Mouse (Mus musculus): ENCODE data around the gene Tox3. TPM values are rescaled to one million over a fixed set of nuclear protein-coding genes. Genes with fewer than 3 reads are reported as not detected.

Tox3 gene
- 10 to 100 TPM in 1 of 2 experiments, 1 to 10 TPM in 1; 9.0 to 10.1 TPM for total RNA-seq (2021)
- long read RNA-seq, experiment 1, partial matches to known transcripts = 0 of 3 reads
- long read RNA-seq, experiment 1, other reads (novel, unspliced or antisense) = 1 of 3 reads
- long read RNA-seq, experiment 2, partial matches to known transcripts = 0 of 1 reads
- long read RNA-seq, experiment 2, other reads (novel, unspliced or antisense) = 1 of 1 reads

DNA sequence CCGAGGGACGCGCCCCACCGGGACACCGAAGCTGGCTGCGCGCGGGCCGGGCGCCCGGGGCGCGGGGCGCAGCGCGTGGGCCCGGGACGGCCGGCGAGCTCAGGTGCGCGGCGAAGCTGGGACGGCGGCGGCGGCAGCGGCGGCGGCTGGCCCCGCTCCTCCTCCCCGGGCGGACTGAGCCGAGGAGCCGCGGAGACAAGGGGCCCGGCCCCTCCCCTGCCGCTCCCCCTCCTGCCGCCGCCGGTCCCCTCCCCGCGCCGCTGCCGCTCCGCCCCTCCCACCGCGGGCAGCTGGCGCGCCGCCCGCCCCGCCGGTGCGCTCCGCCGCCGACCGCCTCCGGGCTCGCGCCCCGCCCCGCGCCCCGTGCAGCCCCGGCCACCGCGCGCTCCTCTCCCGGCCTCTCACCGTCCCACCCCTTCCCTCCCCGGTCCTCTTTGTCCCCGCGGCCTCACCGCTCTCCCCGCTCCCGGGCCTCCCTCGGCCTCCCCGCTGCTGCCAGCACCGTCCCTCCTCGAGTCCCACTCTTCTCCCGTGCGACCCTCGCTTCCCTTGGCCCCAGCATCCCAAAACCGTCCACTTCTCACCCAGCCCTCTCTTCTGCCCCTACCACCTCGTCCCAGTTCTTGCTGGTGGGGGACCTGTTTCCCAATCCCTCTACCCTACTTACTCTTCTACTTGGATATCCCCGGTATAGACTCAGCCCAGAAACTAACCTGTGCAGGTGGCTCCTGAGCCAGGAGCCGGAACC lies at the start of gene Tox3:
Tox3 (minus strand) TSS at position 166 of the 748 bp plus-strand sequence.
- DNase-seq (ENCODE audit: low spot score in 2 of 2) = no peak

GRCm38 (mm10) chr8:90392643-90393042 lies 44.5 kb upstream of the Tox3 start:
- peak in 1 of 2 experiments; percentile 23 for DNase-seq (ENCODE audit: low spot score in 2 of 2)

GRCm38 (mm10) chr8:90391483-90392074 lies 43.4 kb upstream of the Tox3 start:
- no peak for DNase-seq (ENCODE audit: low spot score in 2 of 2)

DNA sequence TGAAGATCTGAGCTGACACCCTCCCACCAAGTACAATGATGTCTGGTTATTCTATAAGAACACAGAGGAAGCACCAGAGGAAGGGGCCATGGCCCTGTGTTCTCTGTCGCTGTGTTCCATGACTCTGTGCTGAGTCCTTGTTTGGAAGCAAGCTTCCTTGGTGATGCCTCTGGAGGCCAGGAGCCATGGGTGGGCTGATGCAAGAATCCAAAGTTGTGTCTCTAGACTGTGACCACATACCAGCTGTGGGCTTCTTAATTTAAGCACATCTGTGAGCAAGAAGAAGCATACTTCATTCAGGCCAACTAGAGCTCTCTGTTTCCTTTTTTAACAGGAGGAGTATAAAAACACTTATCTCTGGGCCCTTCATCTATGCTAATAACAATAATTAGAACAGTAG lies 42.7 kb upstream of the Tox3 start:
- DNase-seq (ENCODE audit: low spot score in 2 of 2) = no peak

DNA sequence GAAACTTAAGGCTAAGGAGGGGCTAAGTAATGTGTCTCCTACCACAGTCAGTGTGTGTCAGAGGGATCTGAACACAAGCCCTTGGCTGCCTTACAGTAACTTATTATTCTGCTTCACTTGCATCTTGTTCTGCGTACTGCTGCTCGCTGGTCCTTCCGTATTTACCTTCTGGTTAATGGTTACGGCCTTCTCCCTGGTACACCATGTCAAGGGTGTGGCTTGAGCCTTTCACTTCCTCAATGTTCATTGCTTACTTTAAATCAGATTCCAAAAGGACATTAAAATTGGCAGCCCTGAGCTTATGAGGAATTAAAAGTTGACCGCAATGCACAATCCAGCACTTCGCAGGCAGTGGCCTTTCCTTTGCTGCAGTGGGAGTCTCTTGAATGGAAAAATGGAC lies 30.9 kb upstream of the Tox3 start:
- DNase-seq (ENCODE audit: low spot score in 2 of 2) = no peak

DNA sequence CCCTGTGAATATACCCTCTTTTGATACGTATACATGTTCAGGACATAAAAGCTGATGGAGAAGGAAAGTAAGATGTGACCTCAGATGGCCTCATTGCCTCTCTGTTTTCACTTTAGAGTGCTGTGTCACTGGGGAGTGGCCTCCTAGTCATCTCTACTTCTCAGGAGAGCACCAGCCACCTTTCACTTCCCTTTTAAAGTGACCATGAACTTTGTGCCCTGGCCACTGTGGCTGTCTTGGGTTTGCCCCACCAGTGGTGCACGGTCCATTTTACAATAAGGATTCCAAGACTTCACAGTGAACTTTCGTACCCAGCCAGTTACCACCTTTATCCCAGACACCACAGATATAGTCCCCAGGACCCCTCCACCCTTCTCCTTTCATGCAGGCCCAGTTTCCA lies 29.9 kb upstream of the Tox3 start:
- DNase-seq (ENCODE audit: low spot score in 2 of 2) = no peak

DNA sequence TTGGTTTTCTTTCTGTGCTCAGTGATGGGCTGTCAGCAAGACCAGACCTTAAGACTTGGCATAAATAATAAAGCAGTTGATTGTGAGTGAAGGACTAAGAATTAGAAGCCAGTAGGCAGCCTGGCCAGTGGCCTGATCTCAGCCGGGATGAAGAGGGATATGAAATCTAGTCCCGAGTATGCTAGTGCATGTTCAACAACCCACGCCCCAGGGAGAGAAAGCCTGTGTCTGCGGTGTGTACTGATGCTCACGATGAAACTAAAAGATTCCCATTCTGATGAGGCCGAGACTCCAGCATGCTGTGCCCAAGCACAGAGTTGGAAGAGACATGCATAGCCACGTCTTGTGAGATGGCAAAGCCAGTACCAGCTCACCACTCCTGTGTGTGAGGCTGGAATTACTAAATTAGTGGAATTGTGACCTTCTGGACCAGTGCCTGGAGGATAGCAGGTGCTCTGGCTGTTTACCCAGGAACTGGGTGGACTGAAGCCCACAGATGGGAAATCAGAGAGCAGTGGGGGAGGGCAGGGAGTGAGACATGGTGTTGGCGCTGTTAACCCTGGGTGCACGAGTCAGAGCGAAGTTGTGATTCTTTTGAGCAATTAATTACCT lies 23.6 kb upstream of the Tox3 start:
- DNase-seq (ENCODE audit: low spot score in 2 of 2) = peak in 1 of 2 experiments; percentile 52

DNA sequence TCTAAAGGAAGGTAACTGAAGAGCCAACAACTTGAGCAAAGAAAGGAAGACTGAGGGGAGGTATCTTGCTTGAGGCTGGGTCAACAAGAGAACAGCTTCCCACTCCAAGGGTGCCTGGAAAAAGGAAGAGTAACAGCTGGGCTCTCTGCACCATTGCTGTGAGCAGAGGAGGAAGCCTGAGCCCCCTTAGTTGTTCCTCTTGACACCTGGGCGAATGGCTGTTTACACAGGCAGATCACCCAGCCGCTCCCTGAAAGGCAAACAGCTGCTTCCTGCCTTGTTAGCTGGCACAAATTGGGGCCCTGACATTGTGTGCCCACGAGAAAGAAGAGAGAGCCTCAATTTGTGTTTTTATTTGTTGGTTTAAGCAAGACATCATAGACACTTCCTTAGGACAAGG lies 21.7 kb upstream of the Tox3 start:
- DNase-seq (ENCODE audit: low spot score in 2 of 2) = no peak

GRCm38 (mm10) chr8:90356729-90357128 lies 8.6 kb upstream of the Tox3 start:
- DNase-seq (ENCODE audit: low spot score in 2 of 2) = no peak

GRCm38 (mm10) chr8:90354782-90355181 lies 6.6 kb upstream of the Tox3 start:
- DNase-seq (ENCODE audit: low spot score in 2 of 2) = no peak

DNA sequence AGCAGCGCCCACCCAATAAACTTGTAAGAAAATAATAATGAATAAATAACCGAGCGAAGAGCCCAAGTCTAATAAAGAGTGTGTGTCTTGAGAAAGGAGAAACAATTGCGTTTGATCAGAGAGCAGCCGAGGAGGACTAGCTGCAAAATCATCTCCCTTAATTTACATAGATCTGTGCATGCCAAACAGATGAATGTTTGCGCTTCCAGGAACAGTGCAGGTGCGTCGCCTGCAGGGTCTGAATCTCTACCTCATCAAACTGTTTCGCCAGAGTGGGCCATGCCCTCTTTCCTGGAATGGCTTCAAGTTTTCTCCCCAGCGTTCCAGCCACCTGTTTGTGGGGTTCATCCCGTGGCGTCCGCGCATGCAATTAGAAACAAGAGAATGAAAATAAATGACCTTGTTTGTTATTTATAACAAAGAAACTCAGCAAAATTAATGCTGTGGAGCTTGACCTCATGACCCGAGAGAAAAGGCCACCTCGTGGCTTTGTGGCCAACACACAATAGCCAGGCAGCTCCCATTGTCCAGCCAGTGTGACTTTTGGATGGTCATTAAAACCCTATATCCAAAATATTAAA lies 5.9 kb upstream of the Tox3 start:
- no peak for DNase-seq (ENCODE audit: low spot score in 2 of 2)

- DNase-seq (ENCODE audit: low spot score in 2 of 2) = no peak
Measured at GRCm38 (mm10) chr8:90353499-90353898, 5.4 kb upstream of the Tox3 start.

- DNase-seq (ENCODE audit: low spot score in 2 of 2) = no peak
Measured at GRCm38 (mm10) chr8:90352991-90353390, 4.8 kb upstream of the Tox3 start.

DNA sequence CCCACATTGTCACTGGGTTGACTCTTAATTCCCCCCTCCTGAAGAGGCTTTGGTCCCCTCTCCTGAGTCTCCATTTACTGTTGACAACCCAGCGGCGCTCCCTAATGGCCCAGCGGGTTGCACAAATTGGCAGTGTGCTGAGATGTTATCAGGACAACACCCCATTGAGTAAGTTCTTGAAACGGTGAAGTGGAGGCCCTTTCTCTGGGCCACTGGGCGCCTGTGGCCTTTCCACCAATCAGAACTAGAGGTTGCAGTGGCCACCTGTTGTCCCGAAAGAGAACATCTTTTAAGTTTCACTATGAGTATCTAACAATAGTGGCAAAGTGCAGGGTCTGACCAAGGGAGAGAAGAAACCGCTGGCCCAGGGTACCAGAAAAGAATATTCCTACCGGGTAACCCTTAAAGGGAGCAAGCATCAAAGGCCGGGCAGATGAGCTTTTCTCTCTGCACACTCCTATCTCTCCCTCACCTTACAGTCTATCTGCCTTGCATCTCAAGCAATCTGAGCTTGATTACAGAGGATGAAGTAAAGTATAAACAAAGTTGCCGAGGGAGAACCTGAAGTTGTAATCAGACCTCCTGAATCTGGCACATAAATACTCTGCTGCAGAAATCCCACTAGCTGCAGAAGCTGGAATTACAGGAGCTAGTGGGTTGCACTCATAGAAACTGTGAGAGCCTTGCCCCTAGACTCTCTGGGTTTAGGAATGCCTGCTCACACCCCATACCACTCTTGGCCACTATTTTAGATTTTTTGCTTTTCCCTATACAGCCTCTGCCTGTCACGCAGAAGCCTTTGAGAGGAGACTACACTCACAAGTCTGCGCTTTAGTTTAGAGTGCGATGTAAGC lies 1.8 kb upstream of the Tox3 start:
- DNase-seq (ENCODE audit: low spot score in 2 of 2) = no peak

DNA sequence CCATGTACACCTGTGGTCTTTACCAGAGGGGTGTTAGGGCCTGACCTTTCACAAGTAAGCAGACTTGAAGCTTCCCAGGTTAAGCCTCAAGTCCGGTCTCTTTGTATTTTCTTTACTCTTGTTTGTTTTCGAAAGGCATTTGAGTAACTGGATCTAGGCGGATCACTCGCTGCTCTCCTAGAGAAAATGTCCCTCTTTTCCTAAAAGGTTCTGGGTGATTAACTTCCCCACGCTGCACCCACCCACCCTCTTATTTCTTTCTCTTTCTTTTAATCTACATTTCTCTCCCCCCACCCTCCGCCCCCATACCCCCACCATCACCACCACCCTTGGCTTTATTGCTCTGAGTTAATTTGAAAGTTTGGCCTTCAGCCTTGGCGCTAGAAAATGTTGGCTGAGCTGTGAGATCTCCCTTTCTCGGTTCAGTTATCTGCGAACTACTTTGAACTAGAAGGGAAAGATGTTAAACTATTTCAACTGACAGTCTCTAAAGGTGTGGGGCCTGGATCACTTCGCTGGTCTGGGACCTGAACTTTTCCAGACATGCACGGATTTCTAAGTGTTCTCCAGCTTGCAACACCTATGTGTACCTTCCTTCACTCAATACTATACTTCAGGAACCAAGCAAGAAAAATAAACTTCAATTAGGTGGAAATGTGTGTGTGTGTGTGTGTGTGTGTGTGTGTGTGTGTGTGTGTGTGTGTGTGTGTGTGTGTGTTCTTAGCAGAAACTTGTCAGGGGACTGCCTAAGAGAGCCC lies 962 bp upstream of the Tox3 start:
- DNase-seq (ENCODE audit: low spot score in 2 of 2) = no peak

GRCm38 (mm10) chr8:90347581-90348177 lies 464 bp downstream of the Tox3 start:
- DNase-seq (ENCODE audit: low spot score in 2 of 2) = peak in 1 of 2 experiments; percentile 22

GRCm38 (mm10) chr8:90346880-90347535 lies 1.1 kb downstream of the Tox3 start:
- no peak for DNase-seq (ENCODE audit: low spot score in 2 of 2)

DNA sequence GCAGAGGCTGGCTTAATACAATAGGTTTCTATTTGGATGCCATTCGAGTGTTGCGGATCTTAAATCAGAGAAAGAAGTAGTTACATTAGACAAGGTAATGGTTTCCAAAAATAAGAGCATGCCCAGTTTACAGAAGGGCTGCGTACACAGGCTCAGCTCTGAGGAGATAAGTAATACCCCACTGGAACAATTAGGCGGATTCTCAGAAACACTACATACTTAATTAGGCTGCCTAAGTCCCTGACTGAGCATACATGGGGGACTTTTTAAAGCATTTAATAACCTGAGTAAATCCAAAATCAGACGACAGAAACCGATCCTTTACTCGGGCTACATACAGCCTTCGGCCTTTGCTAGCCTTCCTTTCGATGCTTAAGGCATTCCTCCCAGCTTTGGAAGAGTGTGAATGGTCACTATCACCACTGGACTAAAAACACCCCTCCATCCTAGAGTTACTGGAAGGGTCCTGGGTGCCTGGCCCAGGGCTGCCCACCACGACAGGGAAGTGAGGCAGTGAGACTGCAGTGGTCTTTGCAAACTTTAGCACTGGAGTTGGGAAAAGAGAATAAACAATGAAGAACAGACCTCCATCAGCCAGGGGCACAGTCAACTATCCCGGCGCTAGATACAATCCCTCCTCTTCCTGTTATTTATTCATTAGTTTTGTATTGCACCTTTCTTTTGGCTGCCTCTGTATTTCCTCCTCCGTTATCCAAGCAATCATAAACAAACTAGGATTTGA lies 1.8 kb downstream of the Tox3 start:
- DNase-seq (ENCODE audit: low spot score in 2 of 2) = no peak

All from layer of hippocampus, postnatal 14 days (tissue).